Mouse (Mus musculus) cerebellum, postnatal 14 days (tissue): ENCODE data around the gene Clybl.

Source experiments
- DNase-seq, 2 experiments: peaks; one replicate each; pipeline ENCODE4 v3.0.0; 2021; ENCODE audit warnings: mixed read lengths in 2 of 2

Gene Clybl

GRCm38 (mm10) chr14:122388431-122389031 is 207.0 kb downstream of the Clybl start:
- DNase-seq = peak; percentile 67 to 78

- peak in 1 of 2 experiments; percentile 65 for DNase-seq
These were observed 208.3 kb downstream of the Clybl start for GRCm38 (mm10) chr14:122389684-122390370.

- DNase-seq = peak; percentile 85 to 93
These were observed 209.4 kb downstream of the Clybl start for GRCm38 (mm10) chr14:122390935-122391334.

GRCm38 (mm10) chr14:122393119-122393518 is 211.6 kb downstream of the Clybl start:
- no peak for DNase-seq

GRCm38 (mm10) chr14:122398676-122399075 is 217.2 kb downstream of the Clybl start:
- DNase-seq = no peak

GRCm38 (mm10) chr14:122399906-122400305 is 218.4 kb downstream of the Clybl start:
- peak in 1 of 2 experiments; percentile 26 for DNase-seq

GRCm38 (mm10) chr14:122401886-122402285 is 220.4 kb downstream of the Clybl start:
- DNase-seq = no peak

GRCm38 (mm10) chr14:122402716-122403258 is 221.3 kb downstream of the Clybl start:
- no peak for DNase-seq

GRCm38 (mm10) chr14:122403422-122403940 is 222.0 kb downstream of the Clybl start:
- peak; percentile 32 to 51 for DNase-seq

GRCm38 (mm10) chr14:122404596-122405154 is 223.2 kb downstream of the Clybl start:
- DNase-seq = peak; percentile 37 to 49

- peak; percentile 35 to 47 for DNase-seq
These were observed 223.7 kb downstream of the Clybl start for GRCm38 (mm10) chr14:122405236-122405635.

GRCm38 (mm10) chr14:122405897-122406540 is 224.5 kb downstream of the Clybl start:
- peak; percentile 58 to 61 for DNase-seq

GRCm38 (mm10) chr14:122406541-122407219 is 225.2 kb downstream of the Clybl start:
- DNase-seq = peak; percentile 61 to 71

GRCm38 (mm10) chr14:122412841-122413541 is 231.5 kb downstream of the Clybl start:
- no peak for DNase-seq

- no peak for DNase-seq
These were observed 232.0 kb downstream of the Clybl start for GRCm38 (mm10) chr14:122413542-122413928.

GRCm38 (mm10) chr14:122414786-122415185 is 233.3 kb downstream of the Clybl start:
- DNase-seq = no peak

GRCm38 (mm10) chr14:122416166-122416771 is 234.8 kb downstream of the Clybl start:
- no peak for DNase-seq

- no peak for DNase-seq
These were observed 242.9 kb downstream of the Clybl start for GRCm38 (mm10) chr14:122424441-122424840.

GRCm38 (mm10) chr14:122426529-122427203 is 245.2 kb downstream of the Clybl start:
- peak in 1 of 2 experiments; percentile 36 for DNase-seq

- no peak for DNase-seq
These were observed 245.7 kb downstream of the Clybl start for GRCm38 (mm10) chr14:122427204-122427560.

- no peak for DNase-seq
These were observed 246.2 kb downstream of the Clybl start for GRCm38 (mm10) chr14:122427654-122428053.
